10 mouse cellular contexts compared by ENCODE assay signal in the genomic region with DNA sequence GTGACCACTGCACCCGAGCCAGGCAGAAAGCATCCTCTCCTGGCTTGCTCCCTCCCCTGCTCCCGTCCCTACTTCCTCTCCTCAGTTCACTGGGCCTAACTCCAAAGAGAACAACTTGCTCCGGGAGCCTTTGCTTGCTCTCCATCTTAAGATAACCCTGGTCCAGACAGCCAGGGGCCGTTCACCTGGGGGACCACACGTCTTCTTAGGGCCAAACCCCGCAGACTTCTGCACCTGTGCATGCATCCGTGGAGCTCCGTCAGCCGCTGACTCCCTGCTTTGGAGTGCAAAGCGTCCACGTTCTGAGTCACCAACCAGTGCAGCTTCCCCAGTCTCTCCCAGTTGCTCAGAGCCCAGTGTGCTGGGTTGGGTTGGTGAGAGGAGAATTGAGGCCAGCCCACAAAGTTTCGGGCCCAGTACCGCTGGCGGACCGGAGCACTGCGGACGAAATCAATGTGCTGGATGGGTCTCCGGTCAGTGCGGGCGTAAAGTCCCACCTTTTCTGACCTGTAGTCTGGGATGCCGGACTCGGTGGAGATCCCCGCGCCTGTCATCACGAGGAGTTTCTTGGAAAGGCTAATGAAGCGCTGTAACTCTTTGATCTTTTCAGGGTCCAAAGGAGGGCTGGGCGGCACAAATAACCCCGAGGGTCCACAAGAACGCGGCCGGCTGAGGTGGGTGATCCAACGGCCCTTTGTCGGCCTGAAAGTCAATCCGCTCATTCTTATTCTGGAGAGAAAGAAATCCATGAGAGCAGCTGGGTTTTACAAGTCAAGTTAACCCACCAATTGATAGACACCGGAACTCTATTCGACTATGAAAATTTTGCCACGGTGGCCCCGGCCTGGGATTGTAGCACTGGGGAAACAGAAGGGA. TPM values are rescaled to one million over a fixed set of nuclear protein-coding genes. Genes with fewer than 3 reads are reported as not detected.
DNase-seq lines count a peak whose midpoint lies in the region; ATAC-seq and TF ChIP-seq lines count a peak whose summit lies in the region.
"Had no signal": no experiment of that assay in that cellular context is flagged by ENCODE, and none has a peak within 500 bp of the region (broad histone marks: within the 10 kb centered on the region; RNA-seq: fewer than 3 reads in every experiment).

No protein-coding gene starts in this region.

- WGBS in cerebellum, adult 2 months: 30% methylated on average over 38 of the region's 38 CpGs
- 18% methylated on average over 38 of the region's 38 CpGs for WGBS in neural tube, embryonic 11.5 days
- 25% methylated on average over 38 of the region's 38 CpGs for WGBS in limb, embryonic 11.5 days

- peak overlapping the region; percentile 17; the same call in 1 of the 2 replicates for H3K27ac ChIP-seq in cerebellum, adult 2 months (ENCODE audit: insufficient read depth, low read length)
- no peak overlapping the region for H3K27ac ChIP-seq in neural tube, embryonic 11.5 days (ENCODE audit: low read depth, low read length)
- no peak overlapping the region for H3K27ac ChIP-seq in limb, embryonic 11.5 days (replicated peaks; ENCODE audit: low read depth, low read length)

- no peak for TF ChIP-seq CTCF in cerebellum, adult 2 months (IDR thresholded peaks at IDR 0.05; ENCODE audit: borderline replicate concordance, insufficient read depth, low read depth, low read length)

- peak overlapping the region; percentile 41 for H3K4me3 ChIP-seq in cerebellum, adult 2 months (replicated peaks; ENCODE audit: insufficient read depth, low read depth, low read length)
- peak overlapping the region; percentile 1; the same call in 1 of the 2 replicates for H3K4me3 ChIP-seq in neural tube, embryonic 11.5 days (ENCODE audit: low read depth, low read length)
- H3K4me3 ChIP-seq in limb, embryonic 11.5 days (ENCODE audit: low read depth, low read length): no peak overlapping the region
- H3K4me3 ChIP-seq: erythroblast, embryonic 14.5 days had no signal

- ATAC-seq in neural tube, embryonic 11.5 days (ENCODE audit: insufficient read depth, low FRiP score, low TSS enrichment): no peak
- ATAC-seq in limb, embryonic 11.5 days (ENCODE audit: insufficient number of reproducible peaks, low FRiP score, low TSS enrichment, low read depth): no peak

- no peaks in the 10 kb centered on the region for H3K36me3 ChIP-seq in neural tube, embryonic 11.5 days (ENCODE audit: control insufficient read depth, insufficient read depth, low read length)
- no peaks in the 10 kb centered on the region for H3K36me3 ChIP-seq in limb, embryonic 11.5 days (ENCODE audit: control insufficient read depth, insufficient read depth, low read length)

- peaks cover 17% of the 10 kb centered on the region for H3K4me1 ChIP-seq in cerebellum, adult 2 months (ENCODE audit: control insufficient read depth, insufficient read depth, low read length)
- peaks cover 8% of the 10 kb centered on the region; the same call in 1 of the 2 replicates for H3K4me1 ChIP-seq in neural tube, embryonic 11.5 days (ENCODE audit: control insufficient read depth, insufficient read depth, low read length)
- H3K4me1 ChIP-seq in limb, embryonic 11.5 days (ENCODE audit: control insufficient read depth, insufficient read depth, low read length): peaks cover 7% of the 10 kb centered on the region; the same call in 1 of the 2 replicates

- H3K9ac ChIP-seq in neural tube, embryonic 11.5 days (ENCODE audit: low read length): no peak overlapping the region; the same call in 1 of the 2 replicates
- H3K9ac ChIP-seq in limb, embryonic 11.5 days (ENCODE audit: low read length): no peak overlapping the region

- peak in 1 of 2 experiments; percentile 50 for DNase-seq in cerebellum, adult 2 months
- no peak for DNase-seq in cerebellum, postnatal 14 days
- DNase-seq in neural tube, embryonic 11.5 days (ENCODE audit: low spot score): no peak
- no peak for DNase-seq in neural tube, embryonic 10.5 days (ENCODE audit: extremely low spot score, low spot score)
- no peak for DNase-seq in limb, embryonic 11.5 days (ENCODE audit: low spot score)
- DNase-seq in testis, postnatal 14 days (ENCODE audit: low spot score): peak; percentile 16
- no peak for DNase-seq in adrenal gland, adult 18-20 months (ENCODE audit: low spot score in 2 of 2)
- no peak for DNase-seq in right cerebral cortex, postnatal 14 days

- no peaks in the 10 kb centered on the region for H3K9me3 ChIP-seq in neural tube, embryonic 11.5 days (ENCODE audit: control insufficient read depth, low read length)
- no peaks in the 10 kb centered on the region for H3K9me3 ChIP-seq in limb, embryonic 11.5 days (ENCODE audit: control insufficient read depth, low read length)

- peak overlapping the region; percentile 22 for H3K4me2 ChIP-seq in neural tube, embryonic 11.5 days (ENCODE audit: low read depth)
- peak overlapping the region; percentile 22; the same call in 1 of the 2 replicates for H3K4me2 ChIP-seq in limb, embryonic 11.5 days (ENCODE audit: low read depth, severe bottlenecking)

- no peak for TF ChIP-seq POLR2A in cerebellum, adult 2 months (IDR thresholded peaks at IDR 0.05; ENCODE audit: borderline replicate concordance, insufficient read depth, low read length)

- H3K27me3 ChIP-seq in cerebellum, adult 2 months (ENCODE audit: control insufficient read depth, insufficient read depth, low read length): no peaks in the 10 kb centered on the region
- H3K27me3 ChIP-seq in neural tube, embryonic 11.5 days (ENCODE audit: control insufficient read depth, insufficient read depth, low read length): peaks cover 13% of the 10 kb centered on the region
- peaks cover 17% of the 10 kb centered on the region for H3K27me3 ChIP-seq in limb, embryonic 11.5 days (ENCODE audit: control insufficient read depth, insufficient read depth, low read length)

RNA-seq across cellular contexts. Expression of a gene that starts 1.9 kb away (rescaled TPM):
- polyA plus RNA-seq in cerebellum, adult 2 months (2012; rRNA removed): 114 and 122 TPM in 2 replicates
- polyA plus RNA-seq in neural tube, embryonic 11.5 days (2014; fragmentation: Nextera tagmentation; extraction: Ambion mirVana): 15.5 and 23.5 TPM in 2 replicates
- 19.2 and 19.7 TPM in 2 replicates for polyA plus RNA-seq in limb, embryonic 11.5 days (2014; fragmentation: Nextera tagmentation; extraction: Ambion mirVana)
- 10 to 100 TPM; 18.1 to 21.2 TPM for total RNA-seq in adrenal gland, adult 18-20 months (2021)

RNA-seq across cellular contexts. Expression of a gene that starts 16.6 kb away (rescaled TPM):
- polyA plus RNA-seq in cerebellum, adult 2 months (2012; rRNA removed): not detected in 2 replicates
- polyA plus RNA-seq in neural tube, embryonic 11.5 days (2014; fragmentation: Nextera tagmentation; extraction: Ambion mirVana): not detected in 2 replicates
- polyA plus RNA-seq in limb, embryonic 11.5 days (2014; fragmentation: Nextera tagmentation; extraction: Ambion mirVana): not detected in 2 replicates
- not detected for total RNA-seq in adrenal gland, adult 18-20 months (2021)
- polyA plus RNA-seq: erythroblast, embryonic 14.5 days; liver, adult 2 months had no signal

RNA-seq across cellular contexts. Expression of a gene that starts 23.8 kb away (rescaled TPM):
- polyA plus RNA-seq in cerebellum, adult 2 months (2012; rRNA removed): 194 and 240 TPM in 2 replicates
- 13.3 and 13.7 TPM in 2 replicates for polyA plus RNA-seq in neural tube, embryonic 11.5 days (2014; fragmentation: Nextera tagmentation; extraction: Ambion mirVana)
- 13.5 and 17.7 TPM in 2 replicates for polyA plus RNA-seq in limb, embryonic 11.5 days (2014; fragmentation: Nextera tagmentation; extraction: Ambion mirVana)
- total RNA-seq in adrenal gland, adult 18-20 months (2021): 10 to 100 TPM; 34.1 to 42.2 TPM

RNA-seq across cellular contexts. Expression of a gene that starts 53.2 kb away (rescaled TPM):
- 56.5 and 60.4 TPM in 2 replicates for polyA plus RNA-seq in cerebellum, adult 2 months (2012; rRNA removed)
- polyA plus RNA-seq in neural tube, embryonic 11.5 days (2014; fragmentation: Nextera tagmentation; extraction: Ambion mirVana): 138 and 147 TPM in 2 replicates
- polyA plus RNA-seq in limb, embryonic 11.5 days (2014; fragmentation: Nextera tagmentation; extraction: Ambion mirVana): 45.9 and 48.3 TPM in 2 replicates
- 10 to 100 TPM; 12.4 to 20.8 TPM for total RNA-seq in adrenal gland, adult 18-20 months (2021)
- total RNA-seq: liver, adult 2 months had no signal

Comparison
In these comparisons a context has a peak if more than half of its experiments do, and no peak if none do; other contexts are left out.
1. RNA of a gene that starts 23.8 kb away (polyA plus RNA-seq): 194 to 240 TPM in cerebellum, adult 2 months; 13.5 to 17.7 TPM in limb, embryonic 11.5 days and 13.3 to 13.7 TPM in neural tube, embryonic 11.5 days; every median in the first group is over 10 times any median in the second.